Mouse (Mus musculus) megakaryocyte, embryonic 14.5 days (primary cell): Measurements from ENCODE around the gene Ly9.

Experiments used
- FLI1 ChIP-seq: IDR thresholded peaks from 2 replicates; pipeline ENCODE4 v1.6.1; 2012; ENCODE audit warnings: low read length, inconsistent platforms, mixed read lengths
- GATA1 ChIP-seq: IDR thresholded peaks from 3 replicates; pipeline ENCODE4 v1.6.1; 2012; ENCODE audit warnings: mixed read lengths, low read length, inconsistent platforms, borderline replicate concordance

GRCm38 (mm10) chr1:171607176-171607575 lies at the start of gene Ly9:
- no peak for TF ChIP-seq GATA1
- no peak for TF ChIP-seq FLI1
